Mouse (Mus musculus) layer of hippocampus, adult 2 months (tissue): ENCODE measurements at regions not wholly inside any gene's neighbourhood (a gene's known extent, or its start where the extent isn't known, plus 50 kb on each side); places are given as distances from the start of the nearest gene placed in this dataset.

Source experiments
- DNase-seq, 2 experiments: peaks; one replicate each; pipeline ENCODE4 v3.0.0; 2022; ENCODE audit warnings: low spot score in 2 of 2
- H3K27ac ChIP-seq: fragments of 200-600 bp; 2 replicates; pipeline ENCODE4 v1.8.1; 2022
- H3K4me3 ChIP-seq: fragments of 200-600 bp; 2 replicates; pipeline ENCODE4 v1.8.1; 2022; ENCODE audit warnings: mild to moderate bottlenecking
- CTCF ChIP-seq: fragments of 200-600 bp; conservative IDR thresholded peaks from 2 replicates; pipeline ENCODE4 v1.8.1; 2022; ENCODE audit warnings: antibody characterized with exemption, mild to moderate bottlenecking, moderate library complexity

GRCm38 (mm10) chrX:166995855-166996254, 213.3 kb downstream of the Tmsb4x start:
- Histone ChIP-seq H3K4me3 (no peak overlapping the region), H3K27ac (no peak overlapping the region)
- TF ChIP-seq CTCF: no peak
- DNase-seq: no peak

DNA sequence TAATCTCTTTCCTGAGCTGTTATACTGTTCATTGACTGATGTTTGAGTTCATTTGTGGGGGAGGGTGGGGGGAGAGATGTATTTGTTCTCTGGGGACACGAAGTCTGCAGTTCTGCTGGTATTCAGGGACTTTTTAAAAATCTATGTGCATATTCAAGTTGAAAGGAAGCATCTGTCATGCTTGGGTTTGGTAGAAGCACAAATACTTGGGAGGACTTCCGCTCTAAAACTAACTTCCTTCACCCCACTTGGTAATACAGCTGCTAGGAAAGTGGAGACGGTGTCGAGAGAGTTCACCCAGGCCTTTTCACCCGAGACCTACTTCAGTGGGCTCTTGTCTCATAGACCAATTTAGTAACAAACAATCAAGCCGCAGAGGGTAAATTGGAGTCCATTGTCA, 228.1 kb downstream of the Tmsb4x start:
- H3K27ac ChIP-seq: peak overlapping the region; percentile 48
- H3K4me3 ChIP-seq: no peak overlapping the region
- no peak for DNase-seq
- no peak for TF ChIP-seq CTCF

DNA sequence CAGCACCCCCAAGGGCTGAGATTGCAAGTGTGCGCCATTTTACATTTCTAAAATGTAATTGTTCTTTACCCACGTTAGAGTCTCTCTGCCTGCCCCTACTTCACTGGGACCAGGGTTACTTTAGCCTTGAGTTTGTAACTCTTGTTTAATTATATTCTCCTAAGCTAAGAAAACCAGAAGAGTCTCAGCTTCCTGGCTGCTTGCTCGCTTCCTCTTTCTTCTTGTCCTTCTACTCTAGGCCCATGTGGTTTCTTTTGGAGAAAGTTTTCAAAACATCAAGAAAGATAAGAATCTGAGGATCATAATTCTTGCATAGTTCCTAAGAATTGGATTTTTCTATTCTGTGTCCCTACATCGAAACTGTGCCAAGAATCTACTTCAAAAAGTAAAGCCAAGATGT, 228.6 kb downstream of the Tmsb4x start:
- peak overlapping the region; percentile 48; the same call in 1 of the 2 replicates for H3K27ac ChIP-seq
- TF ChIP-seq CTCF: no peak
- no peak overlapping the region for H3K4me3 ChIP-seq
- no peak for DNase-seq

DNA sequence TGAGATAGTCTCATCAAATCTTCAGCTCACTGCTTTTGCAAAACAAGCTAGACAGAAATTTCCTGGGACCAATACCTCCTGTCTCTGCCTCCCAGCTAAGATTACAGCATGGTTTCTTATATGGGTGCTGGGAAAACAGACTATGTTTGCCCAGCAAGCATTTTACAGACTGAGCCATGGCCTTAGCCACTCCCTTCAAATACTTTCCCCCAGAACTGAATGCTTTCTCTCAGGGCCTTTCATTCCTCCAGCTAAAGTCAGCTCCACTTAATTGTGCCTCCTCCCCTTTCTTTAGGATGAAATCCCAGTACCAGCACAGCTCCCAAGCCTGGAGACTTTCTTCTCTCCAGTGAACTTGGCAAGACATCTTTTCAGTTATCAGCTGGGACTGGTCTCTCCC, 232.1 kb downstream of the Tmsb4x start:
- no peak for TF ChIP-seq CTCF
- Histone ChIP-seq H3K27ac (no peak overlapping the region), H3K4me3 (no peak overlapping the region)
- no peak for DNase-seq

DNA sequence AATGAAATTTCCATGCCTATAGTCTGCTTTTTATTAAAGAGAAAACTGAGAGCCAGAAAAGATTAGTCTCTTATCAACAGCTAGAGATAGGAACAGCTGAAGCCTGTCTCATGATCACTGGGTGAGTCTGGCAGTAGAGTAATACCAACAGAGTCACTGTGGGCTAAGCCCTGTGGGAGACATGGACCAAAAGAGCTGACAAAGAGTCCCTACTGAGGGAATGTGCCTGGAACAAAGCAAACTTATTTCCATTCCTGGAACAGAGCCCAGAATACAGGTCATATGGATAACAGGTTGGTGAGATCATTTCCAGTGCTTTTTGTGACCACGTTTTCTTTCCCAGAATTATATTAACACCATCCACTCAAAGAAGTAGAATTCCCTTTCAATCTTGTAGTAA, 237.4 kb downstream of the Tmsb4x start:
- no peak overlapping the region for H3K27ac ChIP-seq
- no peak overlapping the region for H3K4me3 ChIP-seq
- DNase-seq: no peak
- TF ChIP-seq CTCF: no peak

DNA sequence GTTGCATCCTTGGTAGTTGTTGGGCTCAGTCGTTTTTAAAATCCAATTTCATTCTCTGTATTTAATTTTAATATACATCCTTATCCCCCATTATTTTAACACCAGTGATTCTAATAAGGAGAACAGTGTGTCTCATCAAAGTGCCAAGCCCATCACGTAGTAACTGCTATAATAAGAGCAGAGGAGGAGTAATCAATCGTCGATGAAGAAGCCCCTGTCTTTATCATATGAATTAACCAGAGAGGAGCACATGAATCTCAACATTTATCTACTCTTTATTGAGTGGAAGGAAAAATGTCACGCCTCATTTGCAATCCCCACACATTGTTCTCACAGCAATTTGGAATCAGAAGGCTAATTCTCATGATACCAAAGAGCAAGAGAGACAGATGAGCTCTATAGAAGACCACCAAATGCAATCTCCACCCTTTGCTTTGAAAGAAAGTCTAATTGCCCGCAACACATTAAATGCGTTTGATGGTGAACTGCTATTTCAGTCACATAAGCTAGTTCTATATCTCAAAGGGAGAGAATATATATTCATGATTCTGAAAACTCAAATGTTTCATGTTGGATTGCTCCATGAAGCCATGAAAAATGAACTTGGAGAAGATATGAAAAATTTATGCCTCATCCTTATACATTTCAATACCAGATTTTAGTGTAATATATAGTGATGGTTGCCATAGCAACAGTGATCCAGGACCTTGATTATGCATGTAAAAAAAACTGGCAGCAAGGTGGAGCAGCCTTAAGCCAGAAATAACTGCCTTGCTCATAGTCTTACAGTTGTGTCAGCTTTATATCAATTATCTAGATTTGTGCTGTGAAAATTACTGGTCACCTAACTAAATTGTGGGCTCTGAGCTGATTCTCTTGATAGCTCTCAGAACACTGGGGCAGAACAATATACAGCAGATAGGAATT, 244.2 kb downstream of the Tmsb4x start:
- DNase-seq: no peak
- no peak overlapping the region for H3K4me3 ChIP-seq
- no peak for TF ChIP-seq CTCF
- peak overlapping the region; percentile 70 for H3K27ac ChIP-seq

- no peak overlapping the region for H3K4me3 ChIP-seq
- H3K27ac ChIP-seq: peak overlapping the region; percentile 89
- TF ChIP-seq CTCF: no peak
- peak; percentile 32 to 70 for DNase-seq
These were observed 256.5 kb downstream of the Tmsb4x start for GRCm38 (mm10) chrX:166952528-166953189.

DNA sequence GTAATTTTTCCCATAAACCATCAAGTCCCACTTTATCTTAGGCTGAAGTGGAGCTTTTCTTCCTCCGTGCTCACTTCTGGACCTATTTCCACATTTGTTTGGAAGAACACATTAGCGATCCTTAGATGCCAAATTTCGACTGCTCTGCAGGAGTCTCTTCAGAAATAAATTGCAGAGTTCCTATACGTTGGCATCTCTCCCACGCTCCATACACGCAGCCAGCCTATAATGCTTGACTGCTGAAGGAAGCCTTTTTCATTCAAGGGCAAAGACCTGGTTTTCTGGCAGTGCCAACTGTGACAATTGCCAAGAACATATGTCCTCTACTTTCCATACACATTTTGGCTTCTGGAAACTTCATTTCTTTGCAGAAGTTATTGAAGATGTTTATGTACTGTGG, 258.1 kb downstream of the Tmsb4x start:
- Histone ChIP-seq H3K4me3 (no peak overlapping the region), H3K27ac (peak overlapping the region; percentile 23; the same call in 1 of the 2 replicates)
- no peak for TF ChIP-seq CTCF
- no peak for DNase-seq

GRCm38 (mm10) chrX:166945915-166946314, 263.2 kb downstream of the Tmsb4x start:
- no peak for TF ChIP-seq CTCF
- H3K4me3 ChIP-seq: no peak overlapping the region
- DNase-seq: no peak
- H3K27ac ChIP-seq: no peak overlapping the region

DNA sequence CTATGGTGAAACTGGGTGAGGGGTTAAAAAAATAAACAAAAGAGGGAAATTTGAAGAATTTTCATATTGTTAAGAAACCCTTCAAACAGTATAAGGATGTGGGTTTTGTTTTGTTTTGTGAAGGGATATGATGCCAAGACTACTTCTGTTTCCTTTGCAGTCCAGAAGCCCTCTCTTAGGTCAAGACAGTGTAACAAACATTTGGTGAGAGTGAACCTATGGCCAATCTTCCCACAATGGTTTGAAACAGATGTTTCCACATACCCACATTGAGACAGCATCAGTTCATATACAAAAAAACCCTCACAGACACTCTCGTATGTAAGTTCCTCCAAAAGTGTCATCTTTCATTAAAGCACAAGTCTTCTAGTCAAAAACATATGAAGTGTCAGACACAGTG, 263.6 kb downstream of the Tmsb4x start:
- no peak for TF ChIP-seq CTCF
- no peak for DNase-seq
- Histone ChIP-seq H3K27ac (no peak overlapping the region), H3K4me3 (no peak overlapping the region)

- DNase-seq: no peak
- TF ChIP-seq CTCF: no peak
- H3K27ac ChIP-seq: no peak overlapping the region
- H3K4me3 ChIP-seq: no peak overlapping the region
These were observed 275.3 kb downstream of the Tmsb4x start for GRCm38 (mm10) chrX:166933766-166934165.

- no peak overlapping the region for H3K4me3 ChIP-seq
- no peak for TF ChIP-seq CTCF
- no peak overlapping the region for H3K27ac ChIP-seq
- DNase-seq: no peak
These were observed 276.6 kb downstream of the Tmsb4x start for GRCm38 (mm10) chrX:166932472-166932871.

GRCm38 (mm10) chrX:166931048-166931447, 278.1 kb downstream of the Tmsb4x start:
- DNase-seq: no peak
- H3K4me3 ChIP-seq: no peak overlapping the region
- H3K27ac ChIP-seq: no peak overlapping the region
- no peak for TF ChIP-seq CTCF
